Mouse (Mus musculus) naive thymus-derived CD4-positive, alpha-beta T cell, adult 2 months (primary cell): ENCODE measurements around the gene Snx12.
A peak's percentile ranks its signal among the peaks of the same experiment; 100 is the strongest.

ENCODE experiments used
- DNase-seq: peaks from one replicate; pipeline ENCODE4 v3.0.0-alpha.2; 2011; ENCODE audit warnings: low read depth

The Snx12 gene

GRCm38 (mm10) chrX:101221834-101222795 is at the start of gene Snx12:
Snx12 (minus strand) TSS chrX:101222563.
- peak; percentile 93 for DNase-seq

- DNase-seq, result no peak
These were observed 46.4 kb upstream of the Snx12 start, which contains the start of gene Gm20489 for GRCm38 (mm10) chrX:101268755-101269124. Gm20489 (minus strand) TSS chrX:101269023.

DNA sequence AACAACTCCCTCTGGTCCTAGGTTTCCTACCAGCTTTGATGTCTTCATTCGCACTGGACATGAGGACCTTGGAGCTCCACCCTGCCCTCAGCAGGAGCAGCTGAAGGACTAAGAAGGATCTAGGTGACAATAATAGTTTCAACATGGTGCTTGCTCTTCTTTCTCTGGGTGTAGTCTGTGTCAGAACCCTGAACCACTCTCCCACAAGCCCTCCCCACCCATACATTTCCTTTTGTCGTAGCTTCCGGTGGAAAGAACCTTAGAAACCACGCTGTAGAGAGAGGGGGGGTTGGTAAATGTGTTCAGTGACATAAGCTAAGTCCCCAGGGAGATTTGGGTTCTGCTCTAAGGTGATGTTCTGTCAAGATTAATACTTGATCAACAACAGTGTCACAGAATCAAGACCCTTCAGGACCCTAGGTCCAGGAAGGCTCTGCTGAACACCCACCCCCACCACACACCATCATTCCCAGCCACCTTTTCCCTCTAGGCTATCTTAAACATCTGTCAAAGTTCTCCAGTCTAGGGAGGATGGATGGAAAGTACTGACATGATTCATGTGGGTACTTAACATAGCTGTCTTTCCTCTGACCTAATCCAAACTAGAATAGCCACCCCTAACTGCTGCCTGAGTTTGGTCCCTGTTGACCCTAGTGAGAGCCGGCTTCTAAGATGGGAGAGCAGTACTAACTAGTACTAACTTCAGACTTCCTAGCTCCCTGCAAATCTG is 45.8 kb upstream of the Snx12 start, which contains the start of gene Il2rg:
TSS of gene Il2rg (minus strand) at position 231 of the 730 bp plus-strand sequence.
- peak; percentile 88 for DNase-seq

DNA sequence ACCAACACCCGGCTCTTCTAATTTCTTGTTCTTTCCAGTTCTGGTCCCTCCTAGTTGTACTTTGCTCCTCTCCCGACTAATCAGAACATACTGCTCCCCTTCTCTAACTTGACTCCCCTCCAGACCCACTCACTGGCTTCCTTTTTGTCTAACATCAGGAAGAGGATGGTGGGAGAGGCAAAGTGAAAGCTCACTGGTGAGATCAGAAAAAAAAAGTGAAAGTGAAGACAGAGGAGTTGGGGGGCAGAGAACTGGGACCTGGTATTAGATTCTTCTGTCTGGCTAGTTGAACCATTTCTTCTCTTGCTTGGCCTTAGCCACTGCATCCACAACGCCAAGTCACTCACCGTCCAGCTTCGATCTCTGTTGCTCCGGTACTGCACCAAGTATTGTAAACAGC is 44.3 kb upstream of the Snx12 start:
- DNase-seq, result no peak

DNA sequence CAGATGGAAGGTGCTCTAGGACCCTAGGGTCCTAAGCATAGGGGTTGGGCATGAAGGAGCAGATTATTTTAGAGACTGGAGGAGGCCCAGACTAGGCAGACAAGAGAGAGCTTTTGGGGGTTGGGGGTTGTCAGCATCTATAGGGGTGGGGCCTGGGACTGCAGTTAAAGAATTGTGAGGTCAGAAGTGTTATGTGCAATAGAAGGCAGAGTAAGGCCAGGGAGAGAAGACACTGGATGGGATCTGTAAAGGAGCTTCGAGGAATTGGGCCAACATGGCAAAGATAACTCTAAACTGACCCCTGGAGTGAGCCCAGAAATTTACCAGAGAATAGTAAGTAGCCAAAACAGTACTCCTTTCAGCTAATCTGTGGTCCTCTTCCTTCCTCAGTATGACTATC is 41.5 kb upstream of the Snx12 start, which contains the start of gene Gm614:
TSS of gene Gm614 (minus strand) at position 101 of the 400 bp plus-strand sequence.
- DNase-seq, result no peak

GRCm38 (mm10) chrX:101260441-101261325 is 38.3 kb upstream of the Snx12 start:
- peak; percentile 47 for DNase-seq

DNA sequence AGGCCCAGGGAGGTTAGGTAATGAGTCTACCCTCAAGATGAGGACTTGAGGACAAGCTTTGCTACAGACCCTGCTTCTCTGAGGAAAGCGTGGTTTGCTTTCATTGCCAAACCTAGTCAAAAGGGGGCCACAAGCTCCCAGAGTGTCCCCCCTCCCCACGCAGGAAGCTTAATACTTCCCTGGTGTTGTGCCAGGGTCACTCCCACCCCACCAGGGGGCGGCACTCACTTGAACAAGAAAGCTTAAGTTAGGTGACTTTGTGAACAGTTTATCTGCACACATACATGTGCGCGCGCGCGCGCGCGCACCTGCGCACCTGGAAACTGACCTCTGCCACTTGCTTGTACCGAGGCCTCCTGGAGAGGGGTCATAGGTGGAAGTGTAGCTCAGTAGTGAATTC is 34.2 kb upstream of the Snx12 start:
- DNase-seq, result peak; percentile 76

DNA sequence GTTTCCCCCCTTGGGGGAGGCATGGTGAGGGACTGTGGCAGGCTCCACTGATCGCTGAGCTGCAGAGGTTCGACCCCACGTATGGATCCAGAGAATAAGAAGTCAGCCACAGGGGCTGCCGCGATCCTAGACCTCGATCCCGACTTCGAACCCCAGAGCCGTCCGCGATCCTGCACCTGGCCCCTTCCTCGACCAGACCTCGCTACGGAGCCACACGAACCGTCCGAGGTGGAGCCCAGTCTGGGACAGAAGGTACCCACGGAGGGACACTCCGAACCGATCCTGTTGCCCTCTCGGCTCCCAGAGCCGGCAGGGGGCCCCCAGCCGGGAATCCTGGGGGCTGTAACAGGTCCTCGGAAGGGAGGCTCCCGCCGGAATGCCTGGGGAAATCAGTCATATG is 32.4 kb upstream of the Snx12 start:
- DNase-seq, result no peak

DNA sequence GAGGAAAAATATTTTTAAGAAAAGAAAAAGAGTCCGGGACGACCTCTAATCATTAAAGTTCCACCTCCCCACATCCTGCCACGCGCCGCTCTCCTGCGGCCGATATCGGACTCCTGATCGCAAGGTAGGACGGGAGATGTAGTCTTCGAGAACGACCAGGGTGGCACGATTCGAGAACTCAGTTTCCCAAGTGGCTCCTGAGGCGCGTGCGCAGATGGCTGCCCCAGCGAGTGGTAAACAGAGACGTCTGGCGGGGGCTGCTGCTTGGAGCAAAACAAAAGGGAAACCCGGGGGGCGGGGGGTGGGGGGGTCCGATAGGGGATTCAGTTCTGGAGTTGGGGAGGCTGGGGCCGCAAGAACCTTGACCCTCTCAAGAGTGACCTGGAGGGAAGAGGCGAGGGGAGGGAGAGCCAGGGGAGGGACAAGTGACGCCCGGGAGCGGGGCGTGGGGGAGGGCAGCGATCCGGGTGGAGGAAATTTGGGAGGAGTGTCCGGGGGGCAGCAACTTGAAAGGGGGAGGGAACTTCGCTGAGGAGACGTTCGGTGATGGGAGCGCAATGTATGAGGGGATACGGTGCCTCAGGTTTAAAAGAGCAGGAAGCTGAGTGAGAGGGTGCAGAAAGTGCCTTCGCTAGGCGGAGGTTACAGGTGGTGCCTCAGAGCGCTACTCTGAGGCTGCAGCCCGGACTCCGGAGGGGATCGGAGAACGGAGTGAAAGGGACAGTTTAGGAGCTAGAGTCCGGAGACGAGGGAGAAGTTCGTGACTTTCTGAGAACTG is 31.8 kb upstream of the Snx12 start, which contains the start of gene Foxo4:
TSS of gene Foxo4 (plus strand) at position 577 of the 778 bp plus-strand sequence.
- DNase-seq, result peak; percentile 90

GRCm38 (mm10) chrX:101245011-101245410 is 22.6 kb upstream of the Snx12 start:
- DNase-seq, result no peak

- no peak for DNase-seq
These were observed 416 bp upstream of the Snx12 start for GRCm38 (mm10) chrX:101222796-101223162.

- no peak for DNase-seq
These were observed 33.1 kb downstream of the Snx12 start for GRCm38 (mm10) chrX:101189285-101189684.

DNA sequence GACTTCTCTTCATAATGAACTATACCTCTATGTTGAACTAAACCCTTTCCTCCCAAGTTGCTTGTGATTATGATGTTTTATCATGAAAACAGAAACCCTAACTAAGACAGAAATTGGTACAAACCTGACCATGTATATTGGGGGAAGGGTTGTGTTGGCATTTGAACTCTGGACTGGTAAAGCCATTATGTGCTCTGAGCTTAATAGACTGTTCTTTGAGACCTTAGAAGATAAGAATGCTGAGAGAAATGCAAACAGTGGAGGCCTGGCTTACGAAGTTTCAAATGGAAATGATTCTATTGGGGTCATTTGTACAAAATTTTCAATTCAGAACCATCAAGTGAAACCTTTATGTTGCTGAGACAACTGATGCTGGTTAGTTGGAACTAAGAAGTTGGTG is 34.7 kb downstream of the Snx12 start:
- DNase-seq, result no peak

DNA sequence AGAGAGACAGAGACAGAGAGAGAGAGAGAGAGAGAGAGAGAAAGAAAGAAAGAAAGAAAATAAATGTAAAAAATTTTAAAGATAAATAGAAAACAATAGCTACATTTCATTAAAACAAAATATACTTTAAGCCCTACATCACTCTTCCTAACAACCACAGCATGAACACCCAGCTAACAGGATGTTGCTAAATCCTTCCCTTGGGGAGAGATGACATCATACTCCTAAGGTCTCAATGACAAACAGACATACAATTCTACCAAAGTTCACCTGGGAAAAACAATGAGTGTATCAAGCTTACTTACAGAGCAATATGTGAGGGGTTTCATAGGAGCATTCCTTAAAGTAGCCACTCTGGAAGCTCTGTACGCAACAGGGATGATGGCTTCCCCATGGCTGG is 49.0 kb downstream of the Snx12 start:
- no peak for DNase-seq

GRCm38 (mm10) chrX:101168425-101168824 is 53.9 kb downstream of the Snx12 start:
- DNase-seq, result no peak

DNA sequence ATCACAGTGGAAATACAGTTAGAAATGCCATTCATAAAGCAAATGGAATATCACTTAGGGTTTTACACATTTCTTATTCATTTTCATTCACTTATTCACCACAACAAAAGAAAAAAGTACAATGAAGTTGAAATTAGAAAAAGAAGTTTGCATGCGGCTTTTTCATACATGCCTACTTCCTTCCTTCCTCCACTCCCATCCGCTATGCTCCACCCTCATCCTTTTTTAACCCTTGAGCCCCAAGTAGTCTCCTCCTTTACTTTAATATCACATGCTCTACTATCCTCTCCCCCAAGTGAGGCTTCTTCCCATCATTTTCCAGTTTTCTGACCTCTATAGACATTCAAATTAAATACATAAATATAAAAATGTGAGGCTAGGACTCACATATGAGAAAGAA is 58.6 kb downstream of the Snx12 start:
- DNase-seq, result peak; percentile 45

GRCm38 (mm10) chrX:101163278-101163677 is 59.1 kb downstream of the Snx12 start:
- peak; percentile 57 for DNase-seq

DNA sequence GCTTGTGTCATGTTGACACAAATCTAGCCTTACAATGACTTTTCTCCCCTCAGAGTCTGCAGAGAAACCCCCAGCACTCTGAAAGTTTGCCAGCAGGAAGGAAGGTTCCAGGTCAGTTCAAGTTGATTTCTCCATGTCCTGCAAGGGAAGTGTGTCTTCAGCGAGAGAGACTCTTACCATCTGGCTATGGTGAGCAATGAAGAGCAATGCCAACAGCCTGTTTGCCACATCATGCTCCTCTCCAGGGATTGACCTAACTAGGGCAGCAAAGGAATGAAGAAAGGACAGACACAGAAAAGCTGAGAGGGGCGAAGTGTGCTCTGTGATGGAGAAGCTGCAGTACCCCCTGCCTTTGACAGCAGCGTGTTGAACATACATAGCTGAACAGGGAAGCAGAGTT is 59.8 kb downstream of the Snx12 start:
- DNase-seq, result peak; percentile 2

GRCm38 (mm10) chrX:101157488-101157887 is 64.9 kb downstream of the Snx12 start:
- no peak for DNase-seq

DNA sequence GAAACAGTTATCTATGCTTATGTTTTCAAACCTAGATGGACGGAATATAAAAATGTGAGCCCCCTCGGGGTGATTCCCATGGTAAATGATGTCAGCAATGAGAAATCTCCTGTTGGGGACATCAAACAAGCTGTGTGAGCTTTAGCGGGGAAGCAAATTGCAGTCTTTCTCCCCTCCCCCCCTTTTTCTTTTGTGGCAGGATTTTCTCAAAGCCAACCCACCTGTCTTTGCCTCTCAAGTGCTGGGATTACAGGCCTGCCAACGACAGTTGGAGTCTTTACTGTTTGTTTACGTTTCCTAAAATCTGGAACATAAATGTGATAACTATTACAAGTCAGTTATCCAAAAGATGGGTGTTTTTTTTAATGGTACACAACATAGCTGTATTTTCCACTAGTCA is 66.0 kb downstream of the Snx12 start:
- DNase-seq, result no peak

DNA sequence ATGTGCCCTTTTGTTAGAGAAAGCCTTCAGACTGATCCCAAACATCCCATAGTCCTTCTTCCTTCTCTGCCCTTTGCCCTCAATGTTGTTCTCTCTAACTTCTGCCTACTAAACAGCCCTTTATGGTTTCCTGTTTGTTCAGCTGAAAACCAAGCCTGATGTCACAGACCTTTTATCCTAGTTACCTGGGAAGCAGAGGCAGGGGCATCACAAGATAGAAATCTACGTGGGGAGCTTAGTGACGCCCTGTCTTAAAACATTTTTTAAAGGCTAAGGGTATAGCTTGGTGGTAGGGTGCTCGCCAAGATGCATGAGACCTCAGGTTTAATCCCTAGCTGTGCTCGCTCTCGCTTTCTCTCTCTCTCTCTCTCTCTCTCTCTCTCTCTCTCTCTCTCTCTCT is 74.9 kb downstream of the Snx12 start:
- DNase-seq, result peak; percentile 54
